Mouse (Mus musculus) C2C12 (cell line): ENCODE measurements around the gene Olfr1200.

ENCODE experiments used
- CEBPB ChIP-seq: IDR thresholded peaks from one replicate; pipeline ENCODE4 v1.6.1; 2011; ENCODE audit warnings: low read depth, mild to moderate bottlenecking, control low read depth, moderate library complexity
- CTCF ChIP-seq: IDR thresholded peaks from one replicate; pipeline ENCODE4 v1.5.1; 2011; ENCODE audit not compliant: control insufficient read depth, insufficient read depth, insufficient read length
- FOSL1 ChIP-seq: IDR thresholded peaks from one replicate; pipeline ENCODE4 v1.8.0; 2011; ENCODE audit warnings: mild to moderate bottlenecking, low read length; ENCODE audit not compliant: poor library complexity, insufficient read depth, severe bottlenecking
- USF1 ChIP-seq: IDR thresholded peaks from one replicate; pipeline ENCODE4 v1.6.1; 2011; ENCODE audit warnings: low read depth, mild to moderate bottlenecking, control low read depth, moderate library complexity

DNA sequence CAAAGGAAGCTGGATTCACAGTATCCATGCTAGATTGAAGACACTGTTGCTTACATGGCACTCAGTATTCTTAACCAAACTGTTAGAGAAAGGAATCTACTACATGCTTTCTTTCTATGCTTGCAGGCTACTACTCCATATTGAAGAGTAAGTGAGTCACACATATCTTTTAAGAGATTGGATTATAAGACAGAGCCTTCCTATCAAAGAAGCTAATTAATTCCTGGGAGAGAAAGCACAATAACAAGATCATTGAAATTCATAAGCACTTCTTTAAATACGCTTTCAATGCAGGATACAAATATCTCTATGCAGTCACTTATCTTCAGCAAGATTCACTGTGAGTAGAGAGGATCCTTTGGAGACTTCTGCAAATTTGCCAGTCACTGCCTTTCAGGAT lies 43.9 kb upstream of the Olfr1200 start, which contains the start of gene Olfr1202:
- no peak for TF ChIP-seq CEBPB
- TF ChIP-seq CTCF, result no peak
- no peak for TF ChIP-seq USF1
- TF ChIP-seq FOSL1, result no peak
